Mouse (Mus musculus): ENCODE results near the gene Gm17693. TPM values are rescaled to one million over a fixed set of nuclear protein-coding genes. Genes with fewer than 3 reads are reported as not detected.
"Not testable (repeated sequence)": the region's sequence is repeated elsewhere in the genome, so short reads cannot be mapped to it uniquely, and the experiment has no call there.

Gene Gm17693
- not detected in 2 replicates for polyA plus RNA-seq (2015; fragmentation: Nextera tagmentation; extraction: Ambion mirVana)

DNA sequence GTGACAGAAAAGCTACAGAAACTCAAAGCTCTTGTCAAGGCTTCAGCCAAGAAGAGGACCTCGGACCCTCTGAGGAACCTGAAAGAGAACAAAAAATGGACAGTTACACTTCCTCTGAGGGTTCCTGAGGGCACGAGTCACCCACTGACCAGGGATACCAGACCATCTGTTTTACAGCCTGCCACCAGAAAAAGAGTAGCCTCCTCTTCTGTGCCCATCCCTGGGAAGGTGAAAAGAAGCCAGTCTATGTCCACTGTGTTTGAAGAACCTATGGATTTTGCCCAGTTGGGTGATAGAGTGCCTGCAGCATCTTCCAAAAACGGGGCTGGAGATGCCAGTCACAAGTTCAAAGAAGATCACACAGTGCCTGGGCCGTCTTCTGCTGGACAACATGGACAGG, at the start of gene Gm17693:
Gene Gm17693 (plus strand): TSS at position 301 of the 400 bp plus-strand sequence.
- WGBS (ENCODE audit: insufficient replicate concordance): no CpG with 5 or more reads among the region's 4 CpGs
- H3K27ac ChIP-seq (ENCODE audit: low read length); H3K36me3 ChIP-seq (ENCODE audit: control insufficient read depth, insufficient read depth); H3K4me1 ChIP-seq (ENCODE audit: control insufficient read depth, low read depth, low read length); H3K9ac ChIP-seq (ENCODE audit: low read depth, low read length); H3K27me3 ChIP-seq (ENCODE audit: control insufficient read depth, insufficient read depth, low read depth, low read length); H3K4me2 ChIP-seq (ENCODE audit: low read depth, low read length); H3K9me3 ChIP-seq (replicated peaks; ENCODE audit: control insufficient read depth, low read length); ATAC-seq (ENCODE audit: low read depth); H3K4me3 ChIP-seq (ENCODE audit: low read depth, low read length): not testable (repeated sequence)

All from liver, embryonic 16.5 days (tissue).